22 mouse cellular contexts compared by ENCODE assay signal in genomic region chr14:77638616-77639015, GRCm38 (mm10).
DNase-seq lines count a peak whose midpoint lies in the region; ATAC-seq and TF ChIP-seq lines count a peak whose summit lies in the region.
"Had no signal": no experiment of that assay in that cellular context is flagged by ENCODE, and none has a peak within 500 bp of the region (broad histone marks: within the 10 kb centered on the region; RNA-seq: fewer than 3 reads in every experiment).

No protein-coding gene starts in this region.

- no peaks in the 10 kb centered on the region for H3K27me3 ChIP-seq in limb, embryonic 12.5 days
- no peaks in the 10 kb centered on the region for H3K27me3 ChIP-seq in limb, embryonic 10.5 days (ENCODE audit: low read depth, poor library complexity, severe bottlenecking)
- no peaks in the 10 kb centered on the region for H3K27me3 ChIP-seq in lung, postnatal 0 days (replicated peaks; ENCODE audit: insufficient read depth, low read length)
- no peaks in the 10 kb centered on the region for H3K27me3 ChIP-seq in myocyte (ENCODE audit: control insufficient read depth, insufficient read depth, insufficient read length)
- H3K27me3 ChIP-seq: CH12.LX; embryonic facial prominence, embryonic 12.5 days; forebrain, embryonic 13.5 days; forebrain, embryonic 15.5 days; Patski had no signal

- no peak overlapping the region for H3ac ChIP-seq in myocyte (ENCODE audit: control insufficient read depth, insufficient read length)

- no peak for TF ChIP-seq POLR2A in myocyte (IDR thresholded peaks at IDR 0.05; ENCODE audit: insufficient read length, low read depth)

- no peak for TF ChIP-seq CTCF in lung, postnatal 0 days (IDR thresholded peaks at IDR 0.05)

- H3K79me2 ChIP-seq in myocyte (ENCODE audit: control insufficient read depth, insufficient read depth), result no peaks in the 10 kb centered on the region

- no peak overlapping the region for H3K4me2 ChIP-seq in limb, embryonic 12.5 days
- H3K4me2 ChIP-seq in lung, postnatal 0 days (replicated peaks; ENCODE audit: low read depth, low read length), result no peak overlapping the region
- no peak overlapping the region for H3K4me2 ChIP-seq in myocyte (ENCODE audit: low read depth)
- H3K4me2 ChIP-seq: embryonic facial prominence, embryonic 12.5 days; forebrain, embryonic 13.5 days; forebrain, embryonic 15.5 days had no signal

- no peak overlapping the region for H3K4me3 ChIP-seq in limb, embryonic 12.5 days (replicated peaks)
- no peak overlapping the region for H3K4me3 ChIP-seq in limb, embryonic 10.5 days
- no peak overlapping the region for H3K4me3 ChIP-seq in lung, postnatal 0 days (ENCODE audit: low read depth, low read length)
- no peak overlapping the region for H3K4me3 ChIP-seq in myocyte
- H3K4me3 ChIP-seq: embryonic facial prominence, embryonic 10.5 days; embryonic facial prominence, embryonic 12.5 days; forebrain, embryonic 13.5 days; forebrain, embryonic 15.5 days had no signal

- H3K36me3 ChIP-seq in limb, embryonic 12.5 days, result no peaks in the 10 kb centered on the region
- H3K36me3 ChIP-seq in limb, embryonic 10.5 days, result no peaks in the 10 kb centered on the region
- H3K36me3 ChIP-seq in lung, postnatal 0 days (ENCODE audit: insufficient read depth, low read length), result no peaks in the 10 kb centered on the region
- no peaks in the 10 kb centered on the region for H3K36me3 ChIP-seq in myocyte (ENCODE audit: control insufficient read depth, insufficient read depth)
- H3K36me3 ChIP-seq: embryonic facial prominence, embryonic 10.5 days; embryonic facial prominence, embryonic 12.5 days; G1E had no signal

- no peak overlapping the region for H3K9ac ChIP-seq in limb, embryonic 12.5 days (replicated peaks)
- no peak overlapping the region for H3K9ac ChIP-seq in lung, postnatal 0 days (replicated peaks; ENCODE audit: low read depth)
- H3K9ac ChIP-seq: embryonic facial prominence, embryonic 12.5 days; forebrain, embryonic 13.5 days; forebrain, embryonic 15.5 days had no signal

- 85% methylated on average over 3 of the region's 3 CpGs for WGBS in limb, embryonic 12.5 days
- WGBS in limb, embryonic 10.5 days, result 92% methylated on average over 3 of the region's 3 CpGs
- WGBS in lung, postnatal 0 days, result 56% methylated on average over 3 of the region's 3 CpGs

- H3K27ac ChIP-seq in limb, embryonic 12.5 days, result 0 out of 2 replicates have a peak overlapping the region, but pooled peaks have one; percentile 5
- H3K27ac ChIP-seq in limb, embryonic 10.5 days, result no peak overlapping the region
- no peak overlapping the region for H3K27ac ChIP-seq in lung, postnatal 0 days (ENCODE audit: low read length)
- H3K27ac ChIP-seq: embryonic facial prominence, embryonic 10.5 days; embryonic facial prominence, embryonic 12.5 days; forebrain, embryonic 13.5 days had no signal

- no peak for DNase-seq in limb, embryonic 10.5 days (ENCODE audit: low spot score)
- DNase-seq in lung, postnatal 0 days (ENCODE audit: low spot score), result peak; percentile 8
- no peak for DNase-seq in lung, postnatal 4 days
- no peak for DNase-seq in ovary, postnatal 14 days (ENCODE audit: low spot score)
- DNase-seq: adrenal gland, adult 8-10 months; adrenal gland, postnatal 14 days; adrenal gland, postnatal 36 days; cerebellum, adult 11-12 months; cerebellum, adult 9-10 months; cerebellum, postnatal 10 days; cerebellum, postnatal 25 days had no signal

- H3K9me3 ChIP-seq in limb, embryonic 12.5 days, result no peaks in the 10 kb centered on the region
- no peaks in the 10 kb centered on the region for H3K9me3 ChIP-seq in limb, embryonic 10.5 days (replicated peaks)
- no peaks in the 10 kb centered on the region for H3K9me3 ChIP-seq in lung, postnatal 0 days (ENCODE audit: low read length)
- H3K9me3 ChIP-seq: embryonic facial prominence, embryonic 10.5 days; embryonic facial prominence, embryonic 12.5 days; forebrain, embryonic 13.5 days; forebrain, embryonic 15.5 days had no signal

- H3K4me1 ChIP-seq in limb, embryonic 12.5 days (replicated peaks), result peaks cover 20% of the 10 kb centered on the region
- peaks cover 44% of the 10 kb centered on the region for H3K4me1 ChIP-seq in limb, embryonic 10.5 days
- H3K4me1 ChIP-seq in lung, postnatal 0 days (ENCODE audit: insufficient read depth, low read depth, low read length), result no peaks in the 10 kb centered on the region

- no peak for TF ChIP-seq EP300 in lung, postnatal 0 days (IDR thresholded peaks at IDR 0.05)

- ATAC-seq in limb, embryonic 12.5 days (ENCODE audit: insufficient number of reproducible peaks, insufficient read depth, low FRiP score, low TSS enrichment, low read depth), result no peak
- ATAC-seq in lung, postnatal 0 days, result no peak
- ATAC-seq: activated CD4-positive, CD25-positive, alpha-beta regulatory T cell, adult 4 months; CD4-positive, CD25-positive, alpha-beta regulatory T cell, adult 4 months; forebrain, embryonic 13.5 days; Patski had no signal

TF ChIP-seq in myocyte, 11 proteins besides CTCF, POLR2A, EP300 and RAD21:
- peak; percentile 6 for TF ChIP-seq TCF12 (IDR thresholded peaks at IDR 0.05; ENCODE audit: insufficient read depth, poor library complexity, severe bottlenecking)
- TF ChIP-seq USF1 (IDR thresholded peaks at IDR 0.05; ENCODE audit: low read depth), result no peak
- no peak for TF ChIP-seq E2F4 (IDR thresholded peaks at IDR 0.05; ENCODE audit: insufficient read depth)
